Mouse (Mus musculus) adipose tissue, adult 10 weeks (tissue): ENCODE measurements around the gene Gm9048. TPM values are rescaled to one million over a fixed set of nuclear protein-coding genes. Genes with fewer than 3 reads are reported as not detected.

Experiments used
- polyA plus RNA-seq: library from polyadenylated mRNA; stranded (reverse); fragments of 350-450 nt; fragmentation: Illumina TruSeq; extraction: RNeasy Lipid Tissue Mini Kit (QIAGEN cat#74804); gene quantifications from one replicate; pipeline ENCODE4 v1.2.3, GENCODE M21; 2014; ENCODE audit warnings: low read depth, low replicate concordance

The Gm9048 gene
- polyA plus RNA-seq, result not detected

DNA sequence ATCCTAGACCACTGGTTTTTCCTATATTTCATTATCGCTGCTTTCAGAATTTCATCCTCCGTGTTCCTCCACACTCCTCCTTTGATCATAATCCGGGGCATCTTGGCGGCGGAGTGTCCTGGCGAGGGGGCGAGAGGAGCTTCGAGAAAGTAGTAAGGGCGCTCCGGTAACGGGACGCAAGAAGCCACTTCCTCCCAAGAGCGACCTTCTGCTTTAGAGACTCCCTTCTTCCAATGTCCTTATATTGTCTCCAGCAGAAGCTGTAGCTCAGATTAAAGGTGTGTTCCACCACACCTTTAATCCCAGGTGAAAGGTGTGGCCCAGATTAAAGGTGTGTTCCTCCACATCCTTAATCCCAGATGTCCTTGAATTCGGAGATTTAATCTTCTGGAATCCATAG, at the start of gene Gm9048:
Gene Gm9048 (minus strand): TSS at position 101 of the 400 bp plus-strand sequence.

DNA sequence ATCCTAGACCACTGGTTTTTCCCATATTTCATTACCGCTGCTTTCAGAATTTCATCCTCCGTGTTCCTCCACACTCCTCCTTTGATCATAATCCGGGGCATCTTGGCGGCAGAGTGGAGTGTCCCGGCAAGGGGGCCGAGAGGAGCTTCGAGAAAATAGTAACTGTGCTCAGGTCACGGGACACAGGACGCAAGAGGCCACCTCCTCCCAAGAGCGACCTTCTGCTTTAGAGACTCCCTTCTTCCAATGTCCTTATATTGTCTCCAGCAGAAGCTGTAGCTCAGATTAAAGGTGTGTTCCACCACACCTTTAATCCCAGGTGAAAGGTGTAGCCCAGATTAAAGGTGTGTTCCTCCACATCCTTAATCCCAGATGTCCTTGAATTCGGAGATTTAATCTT, 5.5 kb upstream of the Gm9048 start, which contains the start of gene Gm9049:
Gene Gm9049 (minus strand): TSS at position 101 of the 400 bp plus-strand sequence.

DNA sequence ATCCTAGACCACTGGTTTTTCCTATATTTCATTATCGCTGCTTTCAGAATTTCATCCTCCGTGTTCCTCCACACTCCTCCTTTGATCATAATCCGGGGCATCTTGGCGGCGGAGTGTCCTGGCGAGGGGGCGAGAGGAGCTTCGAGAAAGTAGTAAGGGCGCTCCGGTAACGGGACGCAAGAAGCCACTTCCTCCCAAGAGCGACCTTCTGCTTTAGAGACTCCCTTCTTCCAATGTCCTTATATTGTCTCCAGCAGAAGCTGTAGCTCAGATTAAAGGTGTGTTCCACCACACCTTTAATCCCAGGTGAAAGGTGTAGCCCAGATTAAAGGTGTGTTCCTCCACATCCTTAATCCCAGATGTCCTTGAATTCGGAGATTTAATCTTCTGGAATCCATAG, 5.3 kb downstream of the Gm9048 start, which contains the start of gene Gm9046:
Gene Gm9046 (minus strand): TSS at position 101 of the 400 bp plus-strand sequence.

DNA sequence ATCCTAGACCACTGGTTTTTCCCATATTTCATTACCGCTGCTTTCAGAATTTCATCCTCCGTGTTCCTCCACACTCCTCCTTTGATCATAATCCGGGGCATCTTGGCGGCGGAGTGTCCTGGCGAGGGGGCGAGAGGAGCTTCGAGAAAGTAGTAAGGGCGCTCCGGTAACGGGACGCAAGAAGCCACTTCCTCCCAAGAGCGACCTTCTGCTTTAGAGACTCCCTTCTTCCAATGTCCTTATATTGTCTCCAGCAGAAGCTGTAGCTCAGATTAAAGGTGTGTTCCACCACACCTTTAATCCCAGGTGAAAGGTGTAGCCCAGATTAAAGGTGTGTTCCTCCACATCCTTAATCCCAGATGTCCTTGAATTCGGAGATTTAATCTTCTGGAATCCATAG, 10.7 kb downstream of the Gm9048 start, which contains the start of gene Gm9045:
Gene Gm9045 (minus strand): TSS at position 101 of the 400 bp plus-strand sequence.

DNA sequence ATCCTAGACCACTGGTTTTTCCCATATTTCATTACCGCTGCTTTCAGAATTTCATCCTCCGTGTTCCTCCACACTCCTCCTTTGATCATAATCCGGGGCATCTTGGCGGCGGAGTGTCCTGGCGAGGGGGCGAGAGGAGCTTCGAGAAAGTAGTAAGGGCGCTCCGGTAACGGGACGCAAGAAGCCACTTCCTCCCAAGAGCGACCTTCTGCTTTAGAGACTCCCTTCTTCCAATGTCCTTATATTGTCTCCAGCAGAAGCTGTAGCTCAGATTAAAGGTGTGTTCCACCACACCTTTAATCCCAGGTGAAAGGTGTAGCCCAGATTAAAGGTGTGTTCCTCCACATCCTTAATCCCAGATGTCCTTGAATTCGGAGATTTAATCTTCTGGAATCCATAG, 16.2 kb downstream of the Gm9048 start, which contains the start of gene Gm9044:
Gene Gm9044 (minus strand): TSS at position 101 of the 400 bp plus-strand sequence.

DNA sequence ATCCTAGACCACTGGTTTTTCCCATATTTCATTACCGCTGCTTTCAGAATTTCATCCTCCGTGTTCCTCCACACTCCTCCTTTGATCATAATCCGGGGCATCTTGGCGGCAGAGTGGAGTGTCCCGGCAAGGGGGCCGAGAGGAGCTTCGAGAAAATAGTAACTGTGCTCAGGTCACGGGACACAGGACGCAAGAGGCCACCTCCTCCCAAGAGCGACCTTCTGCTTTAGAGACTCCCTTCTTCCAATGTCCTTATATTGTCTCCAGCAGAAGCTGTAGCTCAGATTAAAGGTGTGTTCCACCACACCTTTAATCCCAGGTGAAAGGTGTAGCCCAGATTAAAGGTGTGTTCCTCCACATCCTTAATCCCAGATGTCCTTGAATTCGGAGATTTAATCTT, 21.6 kb downstream of the Gm9048 start, which contains the start of gene Gm9040:
Gene Gm9040 (minus strand): TSS at position 101 of the 400 bp plus-strand sequence.

Other genes starting within 250 kb of the Gm9048 start
- 12.6 TPM for gene Mdm1, start 206.9 kb downstream of the Gm9048 start, polyA plus RNA-seq
- gene Il22, start 143.7 kb downstream of the Gm9048 start, polyA plus RNA-seq, result not detected
- not detected for gene Gm32717, start 107.9 kb downstream of the Gm9048 start, polyA plus RNA-seq
- gene Gm32802, start 90.0 kb downstream of the Gm9048 start, polyA plus RNA-seq, result not detected
- gene Iltifb, start 53.6 kb downstream of the Gm9048 start, polyA plus RNA-seq, result not detected
- gene Gm9040, start 21.7 kb downstream of the Gm9048 start, polyA plus RNA-seq, result not detected
- not detected for gene Gm9044, start 16.3 kb downstream of the Gm9048 start, polyA plus RNA-seq
- not detected for gene Gm9045, start 10.8 kb downstream of the Gm9048 start, polyA plus RNA-seq
- not detected for gene Gm9046, start 5.4 kb downstream of the Gm9048 start, polyA plus RNA-seq
- gene Gm9049, start 5.4 kb upstream of the Gm9048 start, polyA plus RNA-seq, result not detected
- 0.50 TPM for gene Ifng, start 92.4 kb upstream of the Gm9048 start, polyA plus RNA-seq